ENCODE assay signal across 8 mouse cellular contexts in genomic region chr15:84653979-84654966, GRCm38 (mm10). TPM values are rescaled to one million over a fixed set of nuclear protein-coding genes. Genes with fewer than 3 reads are reported as not detected.
DNase-seq lines count a peak whose midpoint lies in the region; ATAC-seq and TF ChIP-seq lines count a peak whose summit lies in the region.

No protein-coding gene starts in this region.

- WGBS in forebrain, embryonic 10.5 days: 7% methylated on average over 28 of the region's 28 CpGs
- 3% methylated on average over 28 of the region's 28 CpGs for WGBS in heart, embryonic 15.5 days
- WGBS in kidney, postnatal 0 days: 4% methylated on average over 25 of the region's 28 CpGs
- WGBS in lung, adult 2 months: 5% methylated on average over 28 of the region's 28 CpGs

- no peak for TF ChIP-seq CTCF in C2C12 (IDR thresholded peaks at IDR 0.05; ENCODE audit: control insufficient read depth, insufficient read depth, insufficient read length)
- TF ChIP-seq CTCF in kidney, postnatal 0 days (IDR thresholded peaks at IDR 0.05; ENCODE audit: low read depth): peak; percentile 57
- TF ChIP-seq CTCF in lung, adult 2 months (IDR thresholded peaks at IDR 0.05; ENCODE audit: insufficient read depth, low read length): no peak

- peak overlapping the region; percentile 12 for H3K4me3 ChIP-seq in C2C12 (ENCODE audit: insufficient read depth, poor library complexity, severe bottlenecking)
- peak overlapping the region; percentile 53 for H3K4me3 ChIP-seq in forebrain, embryonic 10.5 days
- peak overlapping the region; percentile 42 for H3K4me3 ChIP-seq in heart, embryonic 15.5 days
- H3K4me3 ChIP-seq in kidney, postnatal 0 days (replicated peaks; ENCODE audit: low read depth, low read length): peak overlapping the region; percentile 24
- H3K4me3 ChIP-seq in lung, adult 2 months (replicated peaks; ENCODE audit: extremely low read depth, low read depth, low read length): peak overlapping the region; percentile 12

- H3K36me3 ChIP-seq in C2C12 (ENCODE audit: control insufficient read depth, insufficient read depth): no peaks in the 10 kb centered on the region
- H3K36me3 ChIP-seq in forebrain, embryonic 10.5 days (replicated peaks): no peaks in the 10 kb centered on the region
- H3K36me3 ChIP-seq in heart, embryonic 15.5 days: no peaks in the 10 kb centered on the region
- no peaks in the 10 kb centered on the region for H3K36me3 ChIP-seq in kidney, postnatal 0 days (ENCODE audit: insufficient read depth, low read length)

- peak overlapping the region; percentile 43 for H3ac ChIP-seq in C2C12 (ENCODE audit: control insufficient read depth, insufficient read length, low read depth)

- peak overlapping the region; percentile 89 for H3K27ac ChIP-seq in forebrain, embryonic 10.5 days
- peak overlapping the region; percentile 85 for H3K27ac ChIP-seq in heart, embryonic 15.5 days
- H3K27ac ChIP-seq in kidney, postnatal 0 days: peak overlapping the region; percentile 89

- no peaks in the 10 kb centered on the region for H3K79me2 ChIP-seq in C2C12 (ENCODE audit: control insufficient read depth, insufficient read depth)

- peak overlapping the region; percentile 67 for H3K4me2 ChIP-seq in heart, embryonic 15.5 days
- H3K4me2 ChIP-seq in kidney, postnatal 0 days (ENCODE audit: low read length): peak overlapping the region; percentile 57

- H3K9ac ChIP-seq in heart, embryonic 15.5 days: peak overlapping the region; percentile 32; the same call in 1 of the 2 replicates
- peak overlapping the region; percentile 46 for H3K9ac ChIP-seq in kidney, postnatal 0 days (ENCODE audit: low read depth, low read length)

- H3K79me3 ChIP-seq in C2C12 (ENCODE audit: low read depth): no peaks in the 10 kb centered on the region

- TF ChIP-seq POLR2A in lung, adult 2 months (IDR thresholded peaks at IDR 0.05; ENCODE audit: borderline replicate concordance, extremely low read depth, low read depth, low read length): peak; percentile 33; the same call in 1 of the 2 replicates

- H3K27me3 ChIP-seq in C2C12 (ENCODE audit: control insufficient read depth, insufficient read depth, insufficient read length): no peaks in the 10 kb centered on the region
- H3K27me3 ChIP-seq in forebrain, embryonic 10.5 days (ENCODE audit: poor library complexity, severe bottlenecking): peaks cover 8% of the 10 kb centered on the region; the same call in 1 of the 2 replicates
- no peaks in the 10 kb centered on the region for H3K27me3 ChIP-seq in heart, embryonic 15.5 days
- no peaks in the 10 kb centered on the region for H3K27me3 ChIP-seq in kidney, postnatal 0 days (ENCODE audit: insufficient read depth, low read length)

- H3K9me3 ChIP-seq in forebrain, embryonic 10.5 days: no peaks in the 10 kb centered on the region
- no peaks in the 10 kb centered on the region for H3K9me3 ChIP-seq in heart, embryonic 15.5 days (replicated peaks)
- H3K9me3 ChIP-seq in kidney, postnatal 0 days (replicated peaks; ENCODE audit: low read length): no peaks in the 10 kb centered on the region

- peak; percentile 23 for ATAC-seq in activated CD4-positive, CD25-positive, alpha-beta regulatory T cell, adult 4 months
- peak; percentile 88 for ATAC-seq in heart, embryonic 15.5 days (replicated peaks; ENCODE audit: insufficient number of reproducible peaks, insufficient read depth, low FRiP score, low read depth)
- peak; percentile 90 for ATAC-seq in kidney, postnatal 0 days (replicated peaks; ENCODE audit: low FRiP score, low read depth)

- peak; percentile 90 for DNase-seq in forebrain, embryonic 10.5 days (ENCODE audit: extremely low spot score, low spot score)
- DNase-seq in kidney, postnatal 0 days (ENCODE audit: low spot score): peak; percentile 96
- DNase-seq in lung, adult 2 months: no peak
- DNase-seq in ovary, adult 18-20 months (ENCODE audit: low spot score): peak; percentile 77
- peak; percentile 65 for DNase-seq in thymus, postnatal 4 days

- peaks cover 41% of the 10 kb centered on the region for H3K4me1 ChIP-seq in forebrain, embryonic 10.5 days
- H3K4me1 ChIP-seq in heart, embryonic 15.5 days (replicated peaks): peaks cover 18% of the 10 kb centered on the region
- peaks cover 3% of the 10 kb centered on the region; the same call in 1 of the 2 replicates for H3K4me1 ChIP-seq in kidney, postnatal 0 days (replicated peaks; ENCODE audit: insufficient read depth, low read length)
- no peaks in the 10 kb centered on the region for H3K4me1 ChIP-seq in lung, adult 2 months (ENCODE audit: control insufficient read depth, insufficient read depth, low read length)

TF ChIP-seq in C2C12, 6 proteins besides CTCF, POLR2A, EP300 and RAD21:
- TF ChIP-seq MAX (IDR thresholded peaks at IDR 0.05) (no peak), CEBPB (IDR thresholded peaks at IDR 0.05; ENCODE audit: low read depth) (no peak), FOSL1 (IDR thresholded peaks at IDR 0.05; ENCODE audit: insufficient read depth, low read length, poor library complexity, severe bottlenecking) (no peak), MYOG (IDR thresholded peaks at IDR 0.05; ENCODE audit: control insufficient read depth, extremely low read depth, insufficient read length) (no peak), MYOD1 (IDR thresholded peaks at IDR 0.05; ENCODE audit: control insufficient read depth, insufficient read length, low read depth) (no peak), USF1 (IDR thresholded peaks at IDR 0.05; ENCODE audit: low read depth) (no peak)

RNA-seq across cellular contexts. Expression of gene Prr5, which starts 15.1 kb away (rescaled TPM):
- polyA plus RNA-seq in C2C12 (2012; fragmentation: generic; extraction: Trizol): 9.9 TPM
- not detected for polyA plus RNA-seq in activated CD4-positive, CD25-positive, alpha-beta regulatory T cell, adult 4 months (2017; shearing (Covaris generic))
- polyA plus RNA-seq in forebrain, embryonic 10.5 days (2016; fragmentation: Nextera tagmentation; extraction: Ambion mirVana): 14.1 and 14.3 TPM in 2 replicates
- polyA plus RNA-seq in heart, embryonic 15.5 days (2015; fragmentation: Nextera tagmentation; extraction: Ambion mirVana): 11.8 and 18.0 TPM in 2 replicates
- 35.0 and 35.6 TPM in 2 replicates for polyA plus RNA-seq in kidney, postnatal 0 days (2015; fragmentation: Nextera tagmentation; extraction: Ambion mirVana)
- 12.9 and 14.1 TPM in 2 replicates for polyA plus RNA-seq in lung, adult 2 months (2012; rRNA removed)

Comparison
In these comparisons a context has a peak if more than half of its experiments do, and no peak if none do; other contexts are left out.
1. ATAC-seq: peak in every context shown above with its lines; median percentile 90 in kidney, postnatal 0 days; 88 in heart, embryonic 15.5 days; 23 in activated CD4-positive, CD25-positive, alpha-beta regulatory T cell, adult 4 months.